Mouse (Mus musculus) lung, embryonic 15.5 days (tissue): ENCODE data around the gene Icos. TPM values are rescaled to one million over a fixed set of nuclear protein-coding genes. Genes with fewer than 3 reads are reported as not detected.
A peak's percentile ranks its signal among the peaks of the same experiment; 100 is the strongest.

Experiments used
- ATAC-seq: fragments of 200-750 bp; cut with Nextera tagmentation; 2 replicates; pipeline ENCODE4 v1.8.0; 2017; ENCODE audit warnings: moderate number of reproducible peaks, borderline replicate concordance; ENCODE audit not compliant: low FRiP score, low TSS enrichment; ENCODE audit errors: extremely low read depth
- H3K27ac ChIP-seq: fragments of 300-500 bp; sonication (generic); 2 replicates; pipeline ENCODE4 v1.5.1; 2015; ENCODE audit warnings: moderate library complexity, mild to moderate bottlenecking, inconsistent platforms
- H3K27me3 ChIP-seq: fragments of 300-500 bp; sonication (generic); 2 replicates; pipeline ENCODE4 v1.6.1; 2015; ENCODE audit warnings: inconsistent platforms
- H3K36me3 ChIP-seq: fragments of 300-500 bp; sonication (generic); 2 replicates; pipeline ENCODE4 v1.6.1; 2015; ENCODE audit warnings: inconsistent platforms
- H3K4me1 ChIP-seq: fragments of 300-500 bp; sonication (generic); 2 replicates; pipeline ENCODE4 v1.6.1; 2015; ENCODE audit warnings: inconsistent platforms
- H3K4me2 ChIP-seq: fragments of 300-500 bp; sonication (generic); 2 replicates; pipeline ENCODE4 v1.6.1; 2015; ENCODE audit warnings: inconsistent platforms, mild to moderate bottlenecking, moderate library complexity
- H3K4me3 ChIP-seq: fragments of 300-500 bp; sonication (generic); 2 replicates; pipeline ENCODE4 v1.5.1; 2015; ENCODE audit warnings: mild to moderate bottlenecking, inconsistent platforms
- H3K9ac ChIP-seq: fragments of 300-500 bp; sonication (generic); 2 replicates; pipeline ENCODE4 v1.6.1; 2015; ENCODE audit warnings: inconsistent platforms
- H3K9me3 ChIP-seq: fragments of 300-500 bp; sonication (generic); 2 replicates; pipeline ENCODE4 v1.6.1; 2016; ENCODE audit warnings: inconsistent platforms
- WGBS: fragments of 180-500 bp; shearing (Covaris S2); methylation state at CpG from one replicate; pipeline ENCODE4 v1.1.7; 2015; 5-methylcytosine and 5-hydroxymethylcytosine counted together
- polyA plus RNA-seq: library from polyadenylated mRNA; unstranded; fragments of >200 nt; fragmentation: Nextera tagmentation; extraction: Ambion mirVana; gene quantifications from 2 replicates; pipeline ENCODE4 v1.2.1, GENCODE M21; 2015

Icos gene
- polyA plus RNA-seq, 1 experiment from 2014 or later = 0.81 TPM

DNA sequence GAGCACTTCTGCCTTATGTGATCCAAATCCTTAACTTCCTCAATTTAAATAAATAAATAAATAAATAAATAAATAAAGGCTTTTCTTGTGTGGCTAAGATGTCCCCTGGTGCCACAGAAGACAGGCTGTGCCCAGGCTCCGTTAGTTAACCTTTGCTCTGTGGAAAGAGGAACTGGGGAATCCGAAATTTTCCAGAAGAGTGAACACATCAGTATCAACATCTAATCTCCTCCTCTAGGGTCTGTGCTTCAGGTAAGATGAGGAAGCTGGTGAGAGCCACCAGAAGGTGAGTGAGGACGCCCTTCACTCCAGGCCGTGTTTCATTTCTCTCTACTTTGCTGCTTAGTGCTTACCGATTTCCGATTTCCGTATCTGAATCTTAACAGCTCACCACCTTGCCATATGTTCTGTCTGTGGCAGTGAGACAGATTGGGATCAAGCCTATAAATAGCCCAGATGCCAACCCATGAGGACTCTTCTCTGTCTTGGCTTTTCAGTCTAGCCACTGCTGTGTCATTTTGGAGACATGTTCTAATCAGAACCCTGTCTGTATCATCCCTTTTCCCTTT is 24.1 kb downstream of the Icos start:
- no peak for ATAC-seq
- 83% methylated on average over 7 of the region's 7 CpGs for WGBS

DNA sequence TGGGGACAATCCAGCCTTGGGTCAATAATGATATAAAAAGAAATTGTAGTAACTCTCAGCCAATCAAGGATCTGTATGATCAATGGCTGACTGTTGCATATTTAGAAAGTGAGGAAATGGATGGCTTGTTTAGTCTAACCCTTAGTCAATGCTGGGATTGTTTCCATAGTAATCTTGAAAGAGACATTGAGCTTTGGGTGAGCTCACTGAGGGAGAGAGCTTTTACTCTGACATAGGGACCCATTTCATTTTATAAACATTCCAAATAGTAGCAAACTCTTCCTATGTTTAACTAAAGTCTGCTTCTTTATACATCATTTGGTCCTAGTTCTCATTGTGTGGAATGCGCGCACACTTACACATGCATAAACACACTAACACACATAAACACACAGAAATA is 28.5 kb downstream of the Icos start:
- no peak overlapping the region for H3K9ac ChIP-seq
- ATAC-seq = no peak
- no peak overlapping the region for H3K4me3 ChIP-seq
- 0 out of 2 replicates have a peak overlapping the region, but pooled peaks have one; percentile 7 for H3K27ac ChIP-seq
- no peaks in the 10 kb centered on the region for H3K9me3 ChIP-seq
- no peak overlapping the region for H3K4me2 ChIP-seq
- no peaks in the 10 kb centered on the region for H3K36me3 ChIP-seq
- WGBS = 82% methylated on average over 2 of the region's 2 CpGs
- H3K27me3 ChIP-seq = no peaks in the 10 kb centered on the region
- H3K4me1 ChIP-seq = no peaks in the 10 kb centered on the region

More for the DNA sequence above, 24.1 kb downstream of the Icos start:
- Histone ChIP-seq H3K27ac (no peak overlapping the region), H3K36me3 (no peaks in the 10 kb centered on the region), H3K4me2 (no peak overlapping the region), H3K4me3 (no peak overlapping the region), H3K9me3 (no peaks in the 10 kb centered on the region), H3K9ac (no peak overlapping the region), H3K4me1 (no peaks in the 10 kb centered on the region), H3K27me3 (no peaks in the 10 kb centered on the region)

DNA sequence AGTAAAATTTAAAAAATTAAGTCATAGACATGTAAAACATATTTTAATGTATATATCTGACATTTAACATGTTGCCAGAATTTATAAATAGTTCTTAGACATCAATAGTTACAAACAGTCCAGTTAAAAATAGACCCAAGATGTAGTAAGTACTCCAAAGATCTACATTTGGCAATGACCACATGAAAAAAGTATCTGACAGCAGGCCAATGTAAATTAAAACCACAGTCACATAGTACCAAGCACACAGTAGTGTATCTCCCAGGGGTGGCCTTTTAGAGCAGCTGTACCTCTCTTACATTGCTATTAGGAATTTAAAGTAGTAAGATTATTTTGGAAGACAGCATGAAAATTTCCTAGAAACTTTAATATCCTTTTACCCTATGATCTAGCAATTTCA is 29.8 kb downstream of the Icos start:
- H3K36me3 ChIP-seq = no peaks in the 10 kb centered on the region
- no peaks in the 10 kb centered on the region for H3K27me3 ChIP-seq
- H3K9me3 ChIP-seq = no peaks in the 10 kb centered on the region
- no peaks in the 10 kb centered on the region for H3K4me1 ChIP-seq
- no peak for ATAC-seq
- H3K4me2 ChIP-seq = no peak overlapping the region
- H3K9ac ChIP-seq = no peak overlapping the region
- H3K27ac ChIP-seq = no peak overlapping the region
- no peak overlapping the region for H3K4me3 ChIP-seq

DNA sequence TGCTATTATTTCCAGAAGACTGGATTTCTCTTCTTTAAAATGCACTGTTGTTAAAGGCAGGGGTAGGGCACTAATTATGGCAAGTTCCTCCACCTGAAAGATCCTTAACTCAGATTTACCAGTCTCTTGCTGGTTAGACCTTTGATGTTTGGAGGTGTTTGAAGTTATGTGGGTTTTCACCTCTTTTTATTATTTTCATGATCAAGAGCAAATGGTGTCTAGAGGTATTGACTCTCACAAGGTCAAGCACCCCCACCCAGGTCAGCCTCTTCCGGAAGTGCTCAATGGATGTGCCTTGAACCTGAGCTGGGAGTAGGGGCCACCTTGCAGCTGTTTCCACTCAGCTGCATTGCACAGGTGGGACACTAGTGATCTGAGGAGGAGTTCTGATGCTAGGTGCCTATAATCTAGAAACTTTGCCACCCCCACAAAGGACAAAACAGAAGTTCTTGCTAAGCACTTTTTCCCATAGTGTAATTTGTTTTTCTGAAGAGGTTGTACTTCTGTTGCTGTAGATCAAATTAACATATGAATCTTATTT is 38.9 kb downstream of the Icos start:
- Histone ChIP-seq H3K27ac (no peak overlapping the region), H3K36me3 (no peaks in the 10 kb centered on the region), H3K9me3 (no peaks in the 10 kb centered on the region), H3K9ac (no peak overlapping the region), H3K4me1 (no peaks in the 10 kb centered on the region), H3K4me2 (no peak overlapping the region), H3K27me3 (no peaks in the 10 kb centered on the region), H3K4me3 (no peak overlapping the region)
- no peak for ATAC-seq
- WGBS = 36% methylated on average over 1 of the region's 1 CpGs

DNA sequence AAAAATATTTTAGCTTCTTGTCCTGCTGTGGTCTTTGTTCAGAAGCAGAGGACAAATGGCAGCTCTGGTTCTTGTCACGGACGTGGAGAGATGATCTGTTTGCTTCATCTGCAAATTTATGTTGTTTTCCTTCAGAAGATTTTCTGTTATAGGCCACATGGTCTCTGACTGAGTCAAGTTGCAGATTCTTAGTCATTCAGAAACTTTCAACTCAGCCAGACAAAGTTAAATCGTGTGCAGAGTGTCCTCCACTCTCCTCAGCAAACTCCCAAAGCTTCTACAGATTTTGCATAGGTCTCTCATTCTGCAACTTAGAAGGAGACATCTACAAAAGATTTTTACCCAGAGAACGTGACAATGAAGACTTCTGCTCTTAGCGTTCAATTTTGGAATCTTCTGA is 49.0 kb downstream of the Icos start:
- Histone ChIP-seq H3K27me3 (no peaks in the 10 kb centered on the region), H3K4me2 (no peak overlapping the region), H3K27ac (no peak overlapping the region), H3K4me1 (0 out of 2 replicates have a peak, but pooled peaks cover 5% of the 10 kb centered on the region), H3K9ac (no peak overlapping the region), H3K4me3 (no peak overlapping the region), H3K9me3 (no peaks in the 10 kb centered on the region), H3K36me3 (no peaks in the 10 kb centered on the region)
- ATAC-seq = no peak
- WGBS = 72% methylated on average over 5 of the region's 5 CpGs

DNA sequence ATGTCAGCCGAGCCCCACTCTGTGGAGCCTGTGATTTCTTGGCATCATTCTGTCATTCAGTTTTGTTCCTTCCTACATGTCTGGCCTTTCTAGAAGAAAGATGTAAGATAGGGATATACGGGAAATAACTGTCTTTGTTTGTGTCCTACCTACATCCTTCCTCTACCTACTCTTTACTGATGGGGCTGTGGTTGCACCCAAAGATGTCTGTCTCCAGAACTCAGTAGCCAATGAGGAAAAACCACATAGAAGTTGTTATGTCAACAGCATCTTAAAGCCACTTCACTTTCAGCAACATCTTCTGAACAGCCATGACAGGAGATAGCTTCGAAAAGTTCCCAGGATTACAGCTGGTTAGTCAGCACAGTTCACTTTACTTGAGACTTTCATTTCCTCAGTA is 49.8 kb downstream of the Icos start:
- Histone ChIP-seq H3K4me2 (no peak overlapping the region), H3K4me3 (no peak overlapping the region), H3K9me3 (no peaks in the 10 kb centered on the region), H3K4me1 (0 out of 2 replicates have a peak, but pooled peaks cover 5% of the 10 kb centered on the region), H3K27ac (no peak overlapping the region), H3K9ac (no peak overlapping the region), H3K27me3 (no peaks in the 10 kb centered on the region), H3K36me3 (no peaks in the 10 kb centered on the region)
- WGBS = 89% methylated on average over 3 of the region's 3 CpGs
- ATAC-seq = no peak

DNA sequence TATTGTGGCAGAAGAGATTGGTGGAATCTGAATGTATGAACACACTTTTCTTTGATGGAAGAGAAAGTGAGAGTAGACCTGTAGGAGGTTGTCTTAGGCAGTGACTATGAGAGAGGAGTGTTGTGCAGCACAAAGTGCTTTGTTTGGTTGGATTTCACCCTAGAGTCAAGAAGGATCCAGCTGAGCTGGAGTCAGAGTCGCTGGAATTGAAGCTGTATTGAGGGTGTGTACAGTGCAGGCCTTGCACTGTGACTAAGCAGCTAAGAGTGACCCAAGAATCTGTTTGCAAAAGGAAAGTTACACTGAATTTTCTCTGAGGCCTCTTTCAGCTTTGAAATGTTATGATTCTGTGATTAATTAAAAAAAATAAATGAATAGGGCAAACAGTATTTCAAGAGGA is 52.2 kb downstream of the Icos start:
- Histone ChIP-seq H3K36me3 (no peaks in the 10 kb centered on the region), H3K9ac (no peak overlapping the region), H3K4me1 (0 out of 2 replicates have a peak, but pooled peaks cover 5% of the 10 kb centered on the region), H3K9me3 (no peaks in the 10 kb centered on the region), H3K4me3 (no peak overlapping the region), H3K27ac (no peak overlapping the region; the same call in 1 of the 2 replicates), H3K4me2 (no peak overlapping the region), H3K27me3 (no peaks in the 10 kb centered on the region)
- WGBS = 19% methylated on average over 1 of the region's 1 CpGs
- no peak for ATAC-seq

DNA sequence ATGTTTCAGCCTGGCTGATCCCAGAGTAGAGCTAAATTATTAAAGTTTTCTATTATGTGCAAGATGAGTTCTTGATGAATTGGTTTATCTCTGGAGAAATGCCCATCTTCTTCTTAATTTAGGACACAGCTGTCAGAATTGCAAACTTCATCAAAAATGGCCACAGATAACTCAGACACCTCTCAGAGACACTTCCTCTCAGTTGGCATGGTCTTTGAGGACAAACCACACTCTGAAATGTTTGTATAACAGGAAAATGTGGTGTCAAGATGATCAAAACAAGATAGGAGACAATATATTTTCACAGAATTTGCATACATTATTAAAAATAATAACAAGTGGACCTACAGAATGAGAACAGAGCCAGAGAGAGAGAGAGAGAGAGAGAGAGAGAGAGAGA is 52.8 kb downstream of the Icos start:
- ATAC-seq = no peak
- Histone ChIP-seq H3K9me3 (no peaks in the 10 kb centered on the region), H3K36me3 (no peaks in the 10 kb centered on the region), H3K27ac (no peak overlapping the region), H3K27me3 (no peaks in the 10 kb centered on the region), H3K4me2 (no peak overlapping the region), H3K9ac (no peak overlapping the region), H3K4me1 (0 out of 2 replicates have a peak, but pooled peaks cover 5% of the 10 kb centered on the region), H3K4me3 (no peak overlapping the region)

DNA sequence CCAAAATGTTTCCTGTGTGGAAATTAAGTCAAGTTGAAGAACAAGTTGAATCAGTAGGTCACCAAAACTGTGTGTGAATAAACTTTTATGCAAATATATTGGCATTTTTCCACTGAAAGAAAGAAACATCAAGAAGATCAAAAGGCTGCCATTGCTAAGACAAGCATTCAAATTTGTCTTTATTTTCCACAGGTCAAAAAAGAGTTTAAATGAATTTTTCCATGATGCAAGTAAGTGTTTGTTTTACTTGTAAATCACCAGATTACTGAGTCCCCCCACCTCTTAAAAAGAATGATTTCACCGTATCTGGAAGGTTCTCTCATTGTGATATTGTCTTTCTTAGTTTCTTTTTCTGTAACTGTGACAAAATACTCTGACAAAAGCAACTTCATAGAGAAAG is 57.5 kb downstream of the Icos start:
- no peak overlapping the region for H3K9ac ChIP-seq
- H3K36me3 ChIP-seq = no peaks in the 10 kb centered on the region
- no peaks in the 10 kb centered on the region for H3K27me3 ChIP-seq
- H3K9me3 ChIP-seq = no peaks in the 10 kb centered on the region
- H3K4me1 ChIP-seq = no peaks in the 10 kb centered on the region
- H3K4me3 ChIP-seq = no peak overlapping the region
- H3K27ac ChIP-seq = no peak overlapping the region
- ATAC-seq = no peak
- H3K4me2 ChIP-seq = no peak overlapping the region
- WGBS = 72% methylated on average over 1 of the region's 1 CpGs

DNA sequence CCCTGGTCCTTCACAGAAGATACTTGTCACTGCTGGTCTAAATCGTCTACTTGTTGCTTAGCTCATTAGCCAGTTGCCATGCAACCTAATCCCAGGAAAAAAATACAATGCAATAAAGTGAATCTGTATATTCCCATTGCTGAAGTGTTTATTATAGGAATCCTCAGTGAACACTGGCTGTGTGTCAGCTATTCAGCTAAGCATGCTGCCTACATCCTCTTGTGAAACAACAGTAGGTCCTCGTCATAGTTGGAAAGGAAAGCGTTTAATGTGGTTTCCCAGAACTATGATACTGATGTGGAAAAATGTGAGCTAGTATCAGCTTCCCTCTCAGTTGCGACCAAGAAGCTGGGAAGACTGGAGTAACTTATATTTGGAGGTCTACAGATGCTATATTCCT is 60.5 kb downstream of the Icos start:
- ATAC-seq = no peak
- Histone ChIP-seq H3K4me1 (no peaks in the 10 kb centered on the region), H3K9ac (no peak overlapping the region), H3K4me3 (no peak overlapping the region), H3K27ac (no peak overlapping the region), H3K27me3 (no peaks in the 10 kb centered on the region), H3K4me2 (no peak overlapping the region), H3K36me3 (no peaks in the 10 kb centered on the region), H3K9me3 (no peaks in the 10 kb centered on the region)
- 73% methylated on average over 4 of the region's 4 CpGs for WGBS

DNA sequence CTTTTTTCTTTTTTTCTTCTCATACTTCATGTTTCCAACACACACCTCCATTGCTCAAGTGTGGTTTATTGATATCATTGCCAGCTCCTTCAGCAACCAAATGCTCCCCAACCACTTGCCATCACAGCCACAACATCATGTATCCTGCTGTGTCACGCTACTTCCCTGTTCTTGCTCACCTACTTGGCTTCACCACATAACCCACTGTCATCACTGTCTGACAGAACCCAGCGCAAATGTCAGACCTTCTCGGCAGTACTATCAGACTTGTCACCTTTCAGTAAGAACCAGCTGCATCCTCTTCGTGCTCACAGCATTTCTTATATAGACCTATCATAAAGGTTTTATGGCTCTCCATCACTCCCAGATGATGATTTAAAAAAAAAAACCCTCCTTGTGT is 61.6 kb downstream of the Icos start:
- no peaks in the 10 kb centered on the region for H3K4me1 ChIP-seq
- WGBS = 72% methylated on average over 4 of the region's 4 CpGs
- H3K36me3 ChIP-seq = no peaks in the 10 kb centered on the region
- no peaks in the 10 kb centered on the region for H3K27me3 ChIP-seq
- H3K4me3 ChIP-seq = no peak overlapping the region
- ATAC-seq = no peak
- H3K9ac ChIP-seq = no peak overlapping the region
- H3K27ac ChIP-seq = no peak overlapping the region
- no peak overlapping the region for H3K4me2 ChIP-seq
- no peaks in the 10 kb centered on the region for H3K9me3 ChIP-seq

DNA sequence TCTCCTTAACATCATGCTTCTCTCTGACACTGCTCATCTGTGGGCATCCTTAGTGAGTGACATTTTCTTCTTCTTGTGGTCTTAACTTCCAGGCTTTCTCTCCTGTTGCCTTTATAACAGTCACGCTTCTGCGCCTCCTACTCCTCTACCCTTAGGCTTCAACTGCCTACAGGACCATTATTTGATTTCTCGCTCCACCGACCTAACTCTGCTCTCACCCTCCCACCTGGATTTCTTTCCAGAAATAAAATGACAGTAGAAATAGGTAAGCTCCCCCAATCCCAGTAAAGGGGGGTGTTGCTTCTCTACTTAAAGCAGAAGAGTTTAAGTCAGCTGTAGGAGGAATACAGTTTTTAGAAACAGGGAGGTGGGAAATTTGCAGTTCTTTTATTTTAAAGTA is 62.7 kb downstream of the Icos start:
- Histone ChIP-seq H3K4me2 (no peak overlapping the region), H3K4me1 (no peaks in the 10 kb centered on the region), H3K27me3 (no peaks in the 10 kb centered on the region), H3K4me3 (no peak overlapping the region), H3K27ac (no peak overlapping the region), H3K9ac (no peak overlapping the region), H3K36me3 (no peaks in the 10 kb centered on the region), H3K9me3 (no peaks in the 10 kb centered on the region)
- 85% methylated on average over 4 of the region's 4 CpGs for WGBS
- no peak for ATAC-seq

DNA sequence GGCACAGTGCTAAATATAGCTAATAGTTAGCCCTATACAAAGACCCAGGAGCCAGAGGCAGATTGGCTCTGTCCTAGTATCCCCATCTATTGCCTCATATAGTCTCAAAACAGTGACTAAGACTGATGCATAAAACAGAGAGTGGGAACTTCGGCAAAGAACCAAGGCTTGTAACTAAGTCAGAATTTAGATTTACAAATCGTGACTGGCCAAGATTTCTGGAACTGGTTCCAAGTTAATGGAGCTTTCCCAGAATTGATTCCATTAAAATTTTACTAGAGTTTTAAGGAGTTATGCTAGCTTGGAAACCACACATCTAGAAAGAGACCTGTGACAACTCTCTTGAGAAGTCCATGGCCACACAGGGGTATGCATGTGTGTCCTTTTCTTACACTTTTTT is 65.1 kb downstream of the Icos start:
- WGBS = 60% methylated on average over 2 of the region's 2 CpGs
- Histone ChIP-seq H3K4me1 (no peaks in the 10 kb centered on the region), H3K4me2 (no peak overlapping the region), H3K9me3 (no peaks in the 10 kb centered on the region), H3K4me3 (no peak overlapping the region), H3K36me3 (no peaks in the 10 kb centered on the region), H3K9ac (no peak overlapping the region), H3K27me3 (no peaks in the 10 kb centered on the region), H3K27ac (no peak overlapping the region)
- no peak for ATAC-seq
